Mouse (Mus musculus) ZHBTc4 (cell line): ENCODE data around the gene F11r.

Experiments used
- DNase-seq: peaks from one replicate; pipeline ENCODE4 v3.0.0-alpha.2; 2011; ENCODE audit warnings: low read depth, low spot score

F11r gene

DNA sequence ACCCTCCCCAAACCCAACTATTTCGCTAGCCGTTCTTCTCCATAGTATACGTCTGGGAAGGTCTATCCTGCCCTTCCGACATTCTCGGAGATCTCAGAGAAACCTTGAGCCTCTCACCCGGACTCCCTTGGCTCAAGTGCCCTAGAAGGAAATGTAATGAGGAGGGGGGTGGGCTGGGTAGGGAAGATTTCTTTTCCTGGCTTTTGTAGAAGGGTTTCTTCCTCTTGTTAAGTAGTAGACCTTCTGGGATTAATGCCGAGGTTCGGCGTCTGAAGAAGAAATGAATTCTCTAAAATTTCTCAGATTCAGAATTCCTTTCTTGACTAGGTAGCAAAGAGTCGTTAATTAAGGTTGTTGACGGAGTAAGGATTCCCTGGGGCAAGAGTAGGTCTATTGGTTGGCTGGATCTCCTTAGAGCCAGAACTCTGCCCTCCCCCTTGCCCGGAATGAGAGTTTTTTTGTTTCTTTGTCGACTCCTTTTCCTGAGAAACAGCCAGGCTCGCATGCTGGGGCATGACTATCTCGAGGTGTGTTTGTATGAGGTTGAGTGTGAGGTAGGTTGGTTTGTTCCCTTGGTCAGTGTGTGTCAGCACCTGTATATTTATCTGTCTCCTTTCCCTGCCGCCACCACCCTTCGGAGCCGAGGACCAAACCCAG is 807 bp downstream of the F11r start:
- DNase-seq: no peak

DNA sequence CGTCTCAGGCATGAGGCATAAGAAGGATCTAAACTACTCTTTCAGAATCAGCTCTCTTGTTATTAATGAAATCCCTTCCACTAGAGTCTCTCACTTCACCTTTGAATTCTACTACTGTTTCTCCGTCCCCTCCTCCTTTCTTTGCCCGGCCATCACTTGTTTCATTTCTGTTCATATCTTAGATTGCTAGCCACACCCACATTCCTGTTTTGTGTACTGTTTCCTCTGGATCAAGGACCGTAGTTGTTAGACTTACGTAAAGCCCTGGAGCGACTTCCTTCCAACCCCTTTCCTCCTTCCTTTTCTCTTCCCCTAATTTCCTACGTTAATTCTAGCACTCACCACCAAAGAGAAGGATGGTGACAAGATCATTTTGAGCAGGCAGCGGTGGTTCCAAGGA is 1.7 kb downstream of the F11r start:
- DNase-seq: no peak

DNA sequence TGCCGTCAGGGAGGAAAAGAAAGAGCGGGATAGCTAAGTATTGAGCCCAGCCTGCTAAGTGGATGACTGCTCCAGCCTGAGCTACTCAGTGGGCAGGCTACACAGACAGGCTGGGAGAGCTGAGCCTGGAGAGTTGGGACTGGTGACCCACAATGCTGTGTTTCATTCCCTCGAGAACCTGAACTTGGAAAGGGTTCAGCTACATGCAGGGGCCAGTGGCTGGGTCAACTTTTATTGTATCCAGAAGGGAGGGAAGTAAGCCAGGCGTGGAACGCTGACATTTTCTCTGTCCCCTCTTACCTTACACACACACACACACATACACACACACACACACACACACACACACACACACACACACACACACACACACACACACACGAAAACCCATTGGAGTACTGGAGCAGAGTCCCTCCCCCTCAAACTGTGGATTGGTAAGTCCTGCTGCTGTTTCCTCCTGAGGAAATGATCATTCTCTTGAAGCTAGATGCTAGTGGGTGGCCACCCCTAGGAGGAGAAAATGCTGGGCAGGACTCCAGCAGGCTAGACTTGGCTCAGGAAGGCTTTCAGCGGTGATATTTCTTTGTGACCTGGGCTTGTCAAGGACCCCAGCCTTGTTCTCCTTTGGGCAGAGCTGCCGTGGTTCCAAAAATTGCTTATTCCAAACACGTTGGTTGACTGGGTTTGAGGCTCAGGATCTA is 2.8 kb downstream of the F11r start:
- no peak for DNase-seq

DNA sequence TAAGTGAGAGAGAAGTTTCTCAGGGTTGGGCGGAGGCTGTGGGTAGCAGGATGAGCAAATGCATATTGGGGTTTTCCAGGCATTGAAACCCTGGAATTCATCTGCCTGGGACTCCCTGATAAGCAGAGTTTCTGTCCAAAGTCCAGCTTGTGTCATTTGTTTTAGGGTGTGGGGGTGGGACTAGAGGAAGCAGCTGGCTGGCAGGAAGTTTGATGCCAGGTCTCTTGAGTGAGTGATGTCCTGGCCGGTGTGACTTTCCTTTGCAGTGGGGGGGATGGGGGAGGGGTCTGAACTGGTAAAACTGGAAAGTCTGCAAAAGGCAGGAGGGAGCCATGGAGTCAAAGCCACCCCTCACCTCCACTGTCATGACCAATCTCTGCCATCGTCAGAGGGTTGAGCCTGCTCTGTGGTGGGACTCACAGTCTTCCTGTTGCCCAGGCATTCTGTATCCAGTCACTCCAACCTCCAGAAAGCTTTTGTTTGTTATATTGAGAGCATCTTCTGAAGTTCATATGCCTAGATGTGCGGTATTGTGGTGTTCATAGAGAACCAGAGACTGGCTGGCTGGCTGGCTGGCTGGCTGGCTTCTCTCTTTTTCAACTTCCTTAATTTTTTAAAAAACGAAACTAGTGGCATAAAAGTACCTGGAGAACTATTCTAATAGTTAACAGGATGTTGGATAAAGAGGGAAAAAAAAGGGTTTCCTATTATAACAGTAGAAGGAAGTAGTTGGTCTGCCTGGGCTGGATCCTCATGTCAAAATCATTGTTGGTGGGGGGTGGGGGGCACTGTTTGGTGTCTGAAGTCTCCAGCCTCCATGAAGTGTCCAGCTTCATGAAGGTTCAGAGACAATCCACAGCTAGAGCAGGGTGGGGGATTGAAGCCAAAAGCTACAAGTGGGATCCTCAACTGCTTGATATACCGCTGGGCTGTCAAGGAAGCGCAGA is 4.4 kb downstream of the F11r start:
- DNase-seq: no peak

DNA sequence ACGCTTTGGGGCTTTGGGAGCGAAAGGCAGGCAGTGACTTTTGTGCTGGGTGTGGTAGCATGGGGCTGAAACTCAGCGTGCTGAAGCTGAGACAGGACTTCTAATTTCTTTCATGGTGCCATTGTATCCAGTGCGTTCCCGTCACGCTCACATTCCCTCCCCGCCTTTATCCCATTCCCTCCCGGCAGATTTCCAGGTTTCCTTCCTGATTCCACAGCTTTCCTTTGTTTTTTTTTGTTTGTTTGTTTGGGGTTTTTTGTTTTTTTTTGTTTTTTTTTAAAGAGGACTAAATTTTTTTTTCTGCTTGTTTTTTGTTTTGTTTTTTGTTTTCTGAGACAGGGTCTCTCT is 5.1 kb downstream of the F11r start:
- DNase-seq: no peak

DNA sequence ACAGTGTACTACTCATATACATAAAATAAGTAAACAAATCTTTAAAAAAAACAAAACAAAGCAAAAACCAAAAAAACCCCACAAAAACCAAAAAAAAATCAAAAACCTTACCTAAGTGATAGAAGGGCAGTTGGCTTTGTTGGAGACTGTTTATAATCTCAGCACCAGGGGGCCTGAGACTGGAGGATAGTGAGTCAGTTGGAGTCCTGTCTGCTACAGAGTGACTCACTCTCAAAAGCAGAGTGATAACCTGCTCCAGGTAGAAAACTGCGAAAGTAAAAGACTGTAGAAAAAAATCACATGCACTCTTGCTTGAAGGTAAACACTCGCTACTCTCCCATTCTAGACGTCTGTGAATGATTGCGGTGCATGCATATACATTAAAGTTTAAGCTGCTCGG is 7.7 kb downstream of the F11r start:
- DNase-seq: no peak

DNA sequence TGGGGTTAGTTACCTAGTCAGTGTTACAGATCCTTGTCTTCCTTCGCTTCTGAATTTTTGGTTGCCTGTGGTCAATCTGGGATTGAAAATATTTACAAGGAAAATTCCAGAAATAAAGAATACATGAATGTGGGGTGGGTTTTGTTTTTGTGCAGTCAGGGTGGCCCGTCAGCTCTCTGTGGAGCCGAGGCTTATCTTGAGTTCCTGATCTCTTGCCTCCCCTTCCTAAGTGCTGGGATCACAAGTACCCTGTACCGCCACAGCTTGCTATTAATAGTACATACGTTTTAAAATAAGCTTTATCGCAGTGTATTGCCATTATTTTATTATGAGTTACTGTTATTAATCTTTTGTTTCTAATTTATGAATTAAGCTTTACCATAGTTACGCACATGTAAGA is 9.5 kb downstream of the F11r start:
- no peak for DNase-seq

DNA sequence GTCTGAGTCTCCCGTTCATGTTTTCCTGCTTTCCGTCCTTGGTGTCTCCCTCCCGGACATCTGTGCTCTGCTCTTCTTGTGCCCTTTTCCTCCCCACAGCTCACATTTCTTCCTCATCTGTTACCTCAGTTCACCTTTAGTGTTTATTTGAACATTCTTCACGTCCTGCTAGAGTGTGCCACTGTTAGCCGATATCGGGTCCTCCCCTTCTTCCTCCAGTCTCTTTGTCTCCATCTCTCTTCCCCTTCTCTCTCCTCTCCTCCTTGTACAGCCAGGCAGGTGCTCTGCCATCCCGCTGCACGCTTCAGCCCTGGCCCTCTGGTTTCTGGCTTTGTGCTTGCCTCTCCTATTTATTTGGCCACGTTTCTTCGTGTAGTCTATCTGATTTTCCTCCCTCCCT is 10.4 kb downstream of the F11r start:
- DNase-seq: no peak

DNA sequence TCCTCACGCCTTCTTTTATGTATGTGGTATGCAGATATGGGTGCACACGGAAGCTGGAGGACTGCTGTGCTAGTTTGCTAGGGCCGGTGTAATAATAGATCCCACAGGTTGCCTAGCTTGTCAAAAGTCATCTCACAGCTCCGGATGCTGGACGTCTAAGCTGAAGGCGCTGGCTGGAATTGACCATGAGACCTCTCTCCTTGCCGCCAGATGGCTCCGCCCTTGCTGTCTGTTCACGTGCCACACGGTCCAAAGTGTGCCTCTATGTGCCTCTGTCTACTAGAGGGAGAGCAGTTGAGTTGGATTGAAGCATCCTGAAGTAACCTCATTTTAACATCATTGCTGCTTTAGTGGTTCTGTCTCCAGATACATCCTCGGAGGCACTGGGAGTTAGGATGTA is 12.7 kb downstream of the F11r start:
- no peak for DNase-seq

DNA sequence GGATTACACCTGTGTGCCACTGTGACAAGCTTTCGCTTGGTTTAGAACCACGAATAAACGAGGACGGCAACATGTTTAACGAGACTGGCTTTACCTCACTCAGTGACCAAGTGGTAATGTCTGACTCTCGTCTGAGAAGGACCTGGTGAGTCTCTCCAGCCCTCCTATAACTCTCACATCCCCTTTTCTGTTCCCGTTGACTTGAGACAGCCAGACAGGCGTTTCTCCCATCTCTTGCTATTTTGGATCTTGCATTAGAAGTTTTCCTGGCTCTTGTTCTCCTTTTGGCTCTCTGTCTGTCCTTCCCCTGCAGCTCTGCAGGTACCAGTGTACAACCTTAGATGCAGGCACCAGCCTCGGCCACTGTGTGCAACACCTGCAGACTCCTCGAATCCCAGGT is 13.7 kb downstream of the F11r start:
- no peak for DNase-seq

DNA sequence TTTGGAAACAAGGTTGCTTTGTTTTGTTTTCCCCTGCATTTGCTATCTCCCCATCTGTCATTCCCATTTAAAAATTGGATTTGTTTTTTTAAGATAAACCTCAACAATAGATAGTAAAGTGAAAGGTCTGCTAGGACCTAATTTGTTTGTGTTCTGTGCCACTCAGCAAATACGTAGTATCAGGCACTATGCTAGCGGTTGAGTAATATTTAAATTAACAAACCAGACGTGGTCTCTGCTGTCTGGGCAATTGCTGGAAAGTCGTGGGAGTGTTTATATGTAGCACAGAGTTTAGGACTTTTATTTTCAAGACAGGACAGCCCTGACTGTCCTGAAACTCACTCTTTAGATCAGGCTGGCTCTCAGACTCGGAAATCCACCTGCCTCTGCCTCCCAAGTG is 15.2 kb downstream of the F11r start:
- DNase-seq: no peak

DNA sequence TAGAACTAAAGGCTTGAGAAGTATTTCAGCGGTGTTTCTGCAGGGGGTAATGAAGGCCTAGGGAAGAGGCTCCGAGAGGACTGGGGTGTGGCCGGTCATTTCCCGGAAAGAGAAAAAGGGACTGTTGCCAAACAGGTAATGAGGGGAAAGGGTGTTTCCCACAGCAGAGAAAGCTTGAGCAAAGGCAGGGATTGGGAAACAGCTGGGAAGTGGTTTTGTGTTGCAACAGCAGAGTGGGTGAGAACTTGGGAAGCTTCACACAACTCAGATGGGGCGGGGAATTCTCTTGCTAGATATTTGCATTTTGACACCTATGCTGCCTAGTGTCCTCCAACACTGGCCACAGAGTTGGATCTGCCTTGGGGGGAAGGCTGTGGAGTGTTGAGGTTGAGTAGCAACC is 15.6 kb downstream of the F11r start:
- peak; percentile 47 for DNase-seq

DNA sequence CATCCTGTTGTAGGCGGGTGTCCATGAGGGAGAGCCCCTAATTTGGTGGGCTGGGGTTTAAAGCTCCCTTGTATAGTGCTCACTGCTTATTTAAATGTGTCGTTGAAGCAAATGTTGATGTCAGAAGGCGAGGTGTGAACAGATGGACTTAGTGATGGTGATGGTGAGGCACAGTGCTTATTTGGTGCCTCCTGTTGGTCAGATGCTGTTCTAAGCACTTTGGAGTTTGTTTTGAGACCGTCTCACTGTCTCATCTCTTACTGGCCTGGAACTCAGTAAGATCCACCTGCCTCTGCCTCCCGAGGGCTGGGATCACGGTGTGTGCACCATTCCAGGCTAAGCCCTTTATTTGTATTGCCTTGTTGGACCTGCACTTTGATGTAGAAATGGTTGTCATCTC is 17.6 kb downstream of the F11r start:
- DNase-seq: no peak

DNA sequence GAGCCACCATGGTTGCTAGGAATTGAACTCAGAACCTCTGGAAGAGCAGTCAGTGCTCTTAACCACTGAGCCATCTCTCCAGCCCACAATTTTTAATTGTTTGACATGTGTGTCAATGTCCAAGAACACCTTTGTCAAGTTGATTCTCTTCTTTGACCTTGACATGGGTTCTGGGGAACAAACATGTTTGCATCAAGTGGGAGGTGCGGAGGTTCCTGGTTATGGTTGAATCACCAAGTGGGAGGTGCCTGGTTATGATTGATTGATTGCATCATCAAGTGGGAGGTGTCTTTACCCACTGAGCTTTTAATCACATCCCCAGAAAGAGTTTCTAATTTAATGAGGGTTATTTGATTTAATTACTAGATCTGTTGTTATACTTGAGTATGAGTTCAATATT is 20.2 kb downstream of the F11r start:
- DNase-seq: no peak

DNA sequence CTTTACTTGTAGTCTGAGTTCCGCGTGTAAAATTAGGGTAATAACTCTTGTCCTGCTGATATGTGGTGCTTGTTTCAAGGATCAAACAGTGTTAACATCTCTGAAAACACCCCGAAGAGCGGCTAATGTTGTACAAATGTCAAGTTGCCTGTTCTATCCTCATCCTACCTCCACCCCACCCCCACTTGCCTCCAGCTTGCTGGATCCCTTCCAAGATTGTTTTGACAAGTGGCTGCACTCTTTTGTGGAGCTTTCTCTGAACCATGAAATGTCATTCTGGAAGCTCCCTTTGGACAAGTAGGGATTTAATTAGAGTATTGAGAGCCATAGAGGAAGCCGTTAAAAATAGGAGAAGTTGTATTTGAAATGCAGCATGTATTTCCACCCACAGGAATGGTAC is 22.5 kb downstream of the F11r start:
- DNase-seq: no peak

DNA sequence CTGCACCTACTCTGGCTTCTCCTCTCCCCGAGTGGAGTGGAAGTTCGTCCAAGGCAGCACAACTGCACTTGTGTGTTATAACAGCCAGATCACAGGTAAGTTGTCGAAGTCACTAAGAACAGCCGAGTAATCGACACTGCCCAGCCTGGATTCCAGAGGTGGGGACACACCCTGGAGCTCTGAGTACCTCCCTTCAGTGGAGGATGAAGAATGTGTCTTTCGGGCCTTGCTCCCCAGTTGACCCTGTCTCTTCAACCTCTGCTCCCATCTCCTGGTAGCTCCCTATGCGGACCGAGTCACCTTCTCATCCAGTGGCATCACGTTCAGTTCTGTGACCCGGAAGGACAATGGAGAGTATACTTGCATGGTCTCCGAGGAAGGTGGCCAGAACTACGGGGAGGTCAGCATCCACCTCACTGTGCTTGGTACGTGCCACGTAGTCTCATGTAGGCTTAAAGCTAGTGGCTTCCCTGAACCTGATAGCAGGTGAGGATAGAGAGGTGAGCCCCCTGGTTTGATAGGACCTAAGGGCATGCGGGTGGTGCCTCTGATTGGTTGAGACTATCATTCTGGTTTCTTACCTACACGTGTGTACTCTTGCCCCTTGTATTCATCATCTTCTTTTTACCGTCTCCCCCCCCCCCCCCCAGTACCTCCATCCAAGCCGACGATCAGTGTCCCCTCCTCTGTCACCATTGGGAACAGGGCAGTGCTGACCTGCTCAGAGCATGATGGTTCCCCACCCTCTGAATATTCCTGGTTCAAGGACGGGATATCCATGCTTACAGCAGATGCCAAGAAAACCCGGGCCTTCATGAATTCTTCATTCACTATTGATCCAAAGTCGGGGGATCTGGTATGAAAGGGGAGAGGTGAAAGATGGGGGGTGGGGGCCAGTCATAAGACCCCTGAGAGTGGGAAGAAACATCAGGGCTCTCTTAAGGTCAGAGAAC is 23.5 kb downstream of the F11r start:
- DNase-seq: peak; percentile 51

DNA sequence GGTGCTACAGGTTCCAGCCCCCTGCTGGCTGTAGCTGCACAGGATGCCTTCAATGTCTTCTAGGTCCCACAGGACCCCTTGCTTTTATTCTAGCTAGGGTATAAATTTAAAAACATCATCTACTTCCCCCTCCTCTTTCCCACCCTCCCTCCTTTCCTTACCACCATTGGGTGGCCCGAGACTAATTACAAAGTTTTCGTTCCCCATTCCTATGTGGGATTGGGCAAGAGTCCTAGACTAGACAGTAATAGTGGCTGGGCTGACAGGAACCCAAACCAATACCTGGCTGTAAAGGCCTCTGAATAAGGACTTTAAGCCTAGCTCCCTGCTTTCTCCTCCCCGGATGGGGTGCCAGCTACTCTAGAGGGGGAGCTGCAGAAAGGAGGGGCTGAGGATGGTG is 25.8 kb downstream of the F11r start:
- no peak for DNase-seq

DNA sequence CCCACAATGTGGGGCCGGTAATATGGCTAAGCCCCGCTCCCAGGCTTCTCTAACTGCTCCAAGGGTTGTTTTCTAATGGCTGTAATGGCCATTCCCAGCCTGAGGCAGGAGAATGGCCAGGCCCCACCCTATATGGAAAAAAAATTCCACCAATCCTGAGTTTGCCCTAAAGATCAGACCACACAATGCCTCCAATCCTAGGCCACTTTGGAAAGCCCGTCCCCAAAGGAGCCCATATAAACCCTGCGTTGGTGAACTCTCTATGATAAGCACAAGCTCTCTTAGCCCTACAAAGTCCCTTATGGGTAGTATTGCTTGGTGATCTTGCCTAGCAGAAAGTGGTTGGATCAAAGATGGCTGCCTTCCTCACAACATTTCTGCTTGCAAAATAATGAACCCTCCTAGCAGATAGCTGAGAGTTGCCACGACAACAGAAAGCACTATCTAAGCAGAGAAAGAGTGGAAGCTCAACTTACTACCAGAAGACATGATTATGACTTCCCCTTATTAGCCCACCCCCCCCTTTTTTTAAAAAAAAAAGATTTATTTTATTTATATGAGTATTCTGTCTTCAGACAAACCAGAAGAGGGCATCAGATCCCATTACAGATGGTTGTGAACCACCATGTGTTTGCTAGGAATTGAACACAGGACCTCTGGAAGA is 28.5 kb downstream of the F11r start:
- peak; percentile 86 for DNase-seq

DNA sequence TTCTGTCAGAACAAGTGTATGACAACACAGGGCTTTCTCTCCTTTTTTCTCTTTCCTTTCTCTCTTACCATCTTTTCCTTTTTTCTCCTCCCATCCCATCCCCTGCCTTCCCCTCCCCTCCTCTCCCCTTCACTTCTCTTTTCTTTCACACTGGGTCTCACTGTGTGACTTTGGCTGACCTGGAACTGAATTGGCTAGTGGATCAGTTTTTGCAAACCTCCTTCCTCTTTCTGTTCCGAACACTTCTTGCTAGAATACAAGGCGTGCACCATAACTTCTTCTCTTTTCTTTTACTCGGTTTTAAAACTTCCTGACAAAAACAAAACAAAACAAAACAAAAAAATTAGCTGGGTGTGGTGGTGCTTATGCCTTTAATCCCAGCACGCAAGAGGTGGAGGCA is 29.2 kb downstream of the F11r start:
- no peak for DNase-seq

DNA sequence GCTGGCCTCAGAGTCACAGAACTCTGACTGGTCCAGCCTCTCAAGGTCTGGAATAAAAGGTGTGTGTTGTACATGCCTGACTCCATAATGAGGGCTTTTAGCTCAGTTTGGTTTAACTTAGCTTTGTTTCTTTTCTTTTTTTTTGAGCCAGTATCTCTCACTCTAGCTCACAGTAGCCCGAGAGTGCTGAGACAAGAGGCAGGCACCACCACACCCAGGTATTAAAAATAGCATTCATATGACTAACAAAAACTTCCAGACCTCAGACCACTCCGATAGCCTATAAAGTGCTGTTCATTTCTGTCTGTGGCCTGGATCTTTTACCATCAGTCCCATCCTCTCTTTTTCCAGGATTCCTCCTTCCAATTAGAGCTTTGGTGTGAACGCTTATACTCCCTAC is 32.3 kb downstream of the F11r start:
- no peak for DNase-seq

DNA sequence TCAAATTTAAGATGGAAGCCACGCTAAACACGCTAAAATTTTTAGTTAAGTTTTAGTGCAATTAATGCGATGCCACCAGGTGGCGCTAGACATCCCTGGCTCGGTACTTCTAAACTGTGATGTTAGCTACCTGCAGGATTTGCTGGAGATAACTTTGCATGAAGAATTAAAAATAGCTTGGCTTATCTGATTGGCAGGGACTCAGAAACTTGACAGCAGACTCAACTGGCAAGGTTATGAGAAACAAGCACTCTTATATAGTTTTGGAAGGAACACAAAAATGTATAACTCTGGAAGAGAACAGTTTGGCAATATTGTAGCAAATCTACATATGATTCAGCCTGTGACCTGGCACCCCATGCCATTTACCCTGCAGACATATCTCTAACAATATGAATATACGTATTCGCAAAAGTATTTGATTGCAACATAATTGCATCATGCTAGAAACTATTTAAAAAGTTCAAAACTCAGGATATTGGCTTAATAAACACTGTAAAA is 33.1 kb downstream of the F11r start:
- peak; percentile 71 for DNase-seq
